Mouse (Mus musculus): ENCODE measurements around the gene Evi5l.

DNA sequence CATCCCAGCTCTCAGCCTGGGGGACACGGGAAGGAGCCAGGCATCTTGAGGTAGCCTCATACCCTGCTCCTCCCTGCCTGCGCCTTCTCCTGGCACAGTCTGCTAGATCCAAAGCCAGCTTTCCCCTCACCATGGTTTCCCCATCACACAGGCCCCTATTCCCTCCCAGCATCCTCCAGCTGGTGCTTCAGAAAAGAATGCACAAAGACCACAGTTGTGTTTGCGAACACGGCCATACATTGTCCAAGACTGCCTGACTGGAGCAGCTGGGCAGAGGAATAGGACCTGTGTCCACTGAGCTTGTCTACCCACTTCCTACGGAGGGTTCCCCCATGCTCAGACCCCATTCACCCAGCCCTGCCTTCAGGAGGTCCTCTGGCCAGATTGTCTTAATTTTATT is 25.9 kb downstream of the Evi5l start:
- TF ChIP-seq CTCF (IDR thresholded peaks at IDR 0.05; ENCODE audit: insufficient read depth, low read depth, low read length) (no peak), POLR2A (IDR thresholded peaks at IDR 0.05; ENCODE audit: insufficient read depth, low read depth, low read length) (no peak)
